Mouse (Mus musculus) G1E (cell line): ENCODE measurements around the gene Ctu1.

Experiments used
- CTCF ChIP-seq: IDR thresholded peaks from 2 replicates; pipeline ENCODE4 v1.5.1; 2012; ENCODE audit warnings: low read depth, low read length, inconsistent platforms, mixed read lengths
- GATA1 ChIP-seq: IDR thresholded peaks from 2 replicates; pipeline ENCODE4 v1.6.1; 2012; ENCODE audit warnings: borderline replicate concordance, low read length, inconsistent platforms, mixed read lengths
- GATA2 ChIP-seq: IDR thresholded peaks from 2 replicates; pipeline ENCODE4 v1.6.1; 2012; ENCODE audit warnings: low read depth, low read length, inconsistent platforms, borderline replicate concordance
- POLR2AphosphoS5 ChIP-seq: IDR thresholded peaks from 2 replicates; pipeline ENCODE4 v1.6.1; 2012; ENCODE audit warnings: low read depth, low read length, inconsistent platforms; ENCODE audit not compliant: insufficient replicate concordance
- TAL1 ChIP-seq: conservative IDR thresholded peaks from 2 replicates; pipeline ENCODE4 v1.6.1; 2012; ENCODE audit warnings: low read depth, low read length, inconsistent platforms, mixed read lengths

DNA sequence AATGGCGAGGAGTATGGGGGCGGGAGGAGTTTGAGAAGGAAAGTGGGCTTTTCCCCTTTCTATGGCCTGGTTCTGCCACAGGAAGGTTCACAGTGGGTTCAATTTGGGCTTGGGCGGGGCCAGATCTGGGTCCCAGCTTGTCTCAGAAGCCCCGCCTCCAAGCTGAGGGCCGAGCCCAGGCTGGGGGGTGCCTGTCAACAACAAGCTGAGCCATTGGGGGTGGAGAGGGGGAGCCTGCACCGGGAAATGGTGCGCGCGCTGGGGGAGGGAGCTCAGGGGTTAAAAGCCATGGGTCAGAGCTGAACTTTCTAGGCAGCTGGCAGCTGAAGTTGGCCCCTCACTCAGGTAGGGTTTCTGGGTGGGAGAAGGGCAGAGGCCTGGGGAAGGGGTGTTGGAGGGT is 41.1 kb downstream of the Ctu1 start:
- TF ChIP-seq CTCF (no peak), GATA1 (no peak), POLR2AphosphoS5 (no peak), TAL1 (no peak), GATA2 (no peak)
